Mouse (Mus musculus): Measurements from ENCODE around the gene Vmn1r123.
"Not testable (repeated sequence)": the region's sequence is repeated elsewhere in the genome, so short reads cannot be mapped to it uniquely, and the experiment has no call there.

Vmn1r123 gene

DNA sequence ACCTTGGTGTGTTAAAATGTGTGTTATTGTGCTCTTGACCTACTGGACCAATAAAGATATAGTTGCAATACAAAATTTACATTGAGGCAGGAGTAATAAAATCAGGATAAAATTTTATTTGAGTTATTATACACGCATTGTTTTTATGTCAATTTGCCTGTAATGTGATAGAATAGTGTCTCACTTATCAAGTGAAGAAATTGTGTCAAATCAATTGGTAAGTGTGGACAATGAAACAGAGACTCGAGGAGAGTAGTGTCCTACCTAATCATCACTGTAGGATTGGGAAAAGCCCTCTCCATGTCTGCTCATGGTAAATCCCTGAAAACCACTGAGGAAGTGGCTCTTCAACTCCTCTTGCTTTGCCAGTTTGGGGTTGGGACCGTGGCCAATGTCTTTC is at the start of gene Vmn1r123:
Gene Vmn1r123 (plus strand): TSS at position 301 of the 400 bp plus-strand sequence.
- DNase-seq (ENCODE audit: low spot score in 2 of 2): not testable (repeated sequence)

DNA sequence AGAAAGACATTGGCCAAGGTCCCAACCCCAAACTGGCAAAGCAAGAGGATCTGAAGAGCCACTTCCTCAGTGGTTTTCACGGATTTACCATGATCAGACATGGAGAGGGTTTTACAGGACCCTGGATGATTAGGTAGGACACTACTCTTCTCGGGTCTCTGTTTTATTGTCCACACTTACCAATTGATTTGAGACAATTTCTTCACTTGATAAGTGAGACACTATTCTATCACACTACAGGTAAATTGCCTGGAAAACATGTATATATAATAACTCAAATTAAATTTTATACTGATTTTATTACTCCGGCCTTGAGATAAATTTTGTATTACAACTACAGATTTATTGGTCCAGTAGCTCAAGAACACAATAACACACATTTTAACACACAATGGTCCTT is 28.0 kb upstream of the Vmn1r123 start, which contains the start of gene Vmn1r122:
Gene Vmn1r122 (minus strand): TSS at position 101 of the 400 bp plus-strand sequence.
- not testable (repeated sequence) for DNase-seq (ENCODE audit: low spot score in 2 of 2)

DNA sequence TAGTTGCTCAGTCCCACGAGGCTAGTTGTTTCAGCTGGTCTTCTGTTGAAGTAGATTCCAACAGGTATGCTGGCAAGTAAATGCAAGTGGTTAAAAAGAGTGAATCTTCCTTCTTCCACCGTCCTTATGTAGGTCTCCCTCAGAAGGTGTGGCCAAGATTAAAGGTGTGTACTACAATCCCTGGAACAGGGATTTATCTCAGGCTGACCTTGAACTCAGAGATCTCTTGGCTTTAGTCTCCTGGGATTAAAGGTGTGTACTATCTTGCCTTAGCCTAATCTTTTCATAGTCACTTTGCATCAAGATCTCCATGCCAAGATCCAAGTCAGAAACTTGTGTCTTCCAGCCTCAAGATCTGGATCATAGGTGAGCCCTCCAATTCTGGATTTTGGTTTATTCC is 28.3 kb downstream of the Vmn1r123 start, which contains the start of gene Gm5157:
Gene Gm5157 (minus strand): TSS at position 101 of the 400 bp plus-strand sequence.
- not testable (repeated sequence) for DNase-seq (ENCODE audit: low spot score in 2 of 2)

All from frontal cortex, postnatal 25 days (tissue).